Mouse (Mus musculus) cerebellum, adult 2 months (tissue): ENCODE data around the gene Prkcz.

Experiments
- CTCF ChIP-seq: fragments of 200-500 bp; IDR thresholded peaks from 2 replicates; pipeline ENCODE4 v1.5.1; 2011; ENCODE audit warnings: low read depth, mild to moderate bottlenecking, control low read depth, low read length, moderate library complexity, borderline replicate concordance; ENCODE audit not compliant: insufficient read depth
- POLR2A ChIP-seq: fragments of 200-500 bp; IDR thresholded peaks from 2 replicates; pipeline ENCODE4 v1.6.1; 2011; ENCODE audit warnings: low read length, control low read depth, borderline replicate concordance; ENCODE audit not compliant: insufficient read depth

GRCm38 (mm10) chr4:155367739-155368138, 6.6 kb upstream of the Prkcz start:
- TF ChIP-seq POLR2A (no peak), CTCF (no peak)
